Mouse (Mus musculus): ENCODE results near the gene Spata32. TPM values are rescaled to one million over a fixed set of nuclear protein-coding genes. Genes with fewer than 3 reads are reported as not detected.

Spata32 gene
- polyA plus RNA-seq, 1 experiment = not detected

GRCm38 (mm10) chr11:103160738-103161137 lies 57.5 kb downstream of the Spata32 start:
- no peaks in the 10 kb centered on the region for H3K4me1 ChIP-seq (ENCODE audit: control insufficient read depth, insufficient read depth, low read length)
- H3K27ac ChIP-seq (ENCODE audit: insufficient read depth, low read length) = no peak overlapping the region
- TF ChIP-seq CTCF (IDR thresholded peaks at IDR 0.05; ENCODE audit: borderline replicate concordance, insufficient read depth, low read length) (no peak), POLR2A (IDR thresholded peaks at IDR 0.05; ENCODE audit: low read depth, low read length) (no peak)
- no peak overlapping the region for H3K4me3 ChIP-seq (ENCODE audit: insufficient read depth, low read length)

GRCm38 (mm10) chr11:103158621-103159478 lies 59.4 kb downstream of the Spata32 start:
- TF ChIP-seq CTCF (IDR thresholded peaks at IDR 0.05; ENCODE audit: borderline replicate concordance, insufficient read depth, low read length) (peak; percentile 92), POLR2A (IDR thresholded peaks at IDR 0.05; ENCODE audit: low read depth, low read length) (no peak)
- no peaks in the 10 kb centered on the region for H3K4me1 ChIP-seq (ENCODE audit: control insufficient read depth, insufficient read depth, low read length)
- no peak overlapping the region; the same call in 1 of the 2 replicates for H3K4me3 ChIP-seq (ENCODE audit: insufficient read depth, low read length)
- no peak overlapping the region for H3K27ac ChIP-seq (ENCODE audit: insufficient read depth, low read length)

Other genes with a start within 250 kb of the Spata32 start
- gene Nmt1, start 190.2 kb downstream of the Spata32 start, polyA plus RNA-seq (2011; ENCODE audit: insufficient read length, low read depth, missing spikeins) = 91.1 and 111 TPM in 2 replicates
- gene Dcakd, start 190.1 kb downstream of the Spata32 start, polyA plus RNA-seq (2011; ENCODE audit: insufficient read length, low read depth, missing spikeins) = 57.7 and 66.6 TPM in 2 replicates
- gene Plcd3, start 116.8 kb downstream of the Spata32 start, polyA plus RNA-seq (2011; ENCODE audit: insufficient read length, low read depth, missing spikeins) = 5.6 and 7.1 TPM in 2 replicates
- gene Acbd4, start 116.8 kb downstream of the Spata32 start, polyA plus RNA-seq (2011; ENCODE audit: insufficient read length, low read depth, missing spikeins) = 23.3 and 24.3 TPM in 2 replicates
- 16.8 and 19.0 TPM in 2 replicates for gene Hexim1, start 102.2 kb downstream of the Spata32 start, polyA plus RNA-seq (2011; ENCODE audit: insufficient read length, low read depth, missing spikeins)
- 2.3 and 3.1 TPM in 2 replicates for gene Hexim2, start 86.0 kb downstream of the Spata32 start, polyA plus RNA-seq (2011; ENCODE audit: insufficient read length, low read depth, missing spikeins)
- gene Fmnl1, start 47.3 kb downstream of the Spata32 start, polyA plus RNA-seq (2011; ENCODE audit: insufficient read length, low read depth, missing spikeins) = 1.1 TPM in 1 of 2 replicates, not detected in the other
- gene 1700023F06Rik, start 9.9 kb downstream of the Spata32 start, polyA plus RNA-seq (2011; ENCODE audit: insufficient read length, low read depth, missing spikeins) = 0.68 TPM in 1 of 2 replicates, not detected in the other
- 8.4 and 8.5 TPM in 2 replicates for gene Map3k14, start 49.0 kb upstream of the Spata32 start, polyA plus RNA-seq (2011; ENCODE audit: insufficient read length, low read depth, missing spikeins)
- gene Arhgap27, start 145.3 kb upstream of the Spata32 start, polyA plus RNA-seq (2011; ENCODE audit: insufficient read length, low read depth, missing spikeins) = 2.0 and 4.5 TPM in 2 replicates
- gene Plekhm1, start 194.3 kb upstream of the Spata32 start, polyA plus RNA-seq (2011; ENCODE audit: insufficient read length, low read depth, missing spikeins) = 8.3 and 9.0 TPM in 2 replicates

All from embryonic fibroblast, embryonic 13.5 days (primary cell).